Mouse (Mus musculus) neutrophil, adult 83 days (primary cell): Measurements from ENCODE around the gene Gm10128. TPM values are rescaled to one million over a fixed set of nuclear protein-coding genes. Genes with fewer than 3 reads are reported as not detected.

Experiments used
- total RNA-seq, 2 experiments: library from RNA; stranded (reverse); gene quantifications; one replicate each; pipeline ENCODE4 v1.2.4; 2023

The Gm10128 gene
- total RNA-seq: not detected

DNA sequence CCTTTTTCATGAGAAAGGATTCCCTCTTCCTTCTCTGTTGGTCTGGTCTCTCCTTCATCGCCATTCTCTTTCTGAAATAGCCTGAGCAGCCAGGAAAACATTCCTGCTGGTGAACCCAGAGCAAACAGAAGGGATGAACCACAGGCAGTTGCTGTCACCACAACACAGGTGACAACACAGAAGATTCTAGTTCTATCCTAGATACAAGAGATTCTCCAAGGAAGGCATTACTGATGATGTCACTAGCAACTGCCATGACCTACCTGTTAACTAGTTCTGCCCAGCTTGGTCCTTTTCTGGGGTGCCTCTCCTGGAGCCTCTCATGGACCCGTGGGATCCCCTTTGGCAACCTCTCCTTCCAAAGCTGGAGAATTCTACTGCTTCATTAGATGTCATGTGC lies at the start of gene Gm10128:
Gene Gm10128 (minus strand): TSS at position 101 of the 400 bp plus-strand sequence.

DNA sequence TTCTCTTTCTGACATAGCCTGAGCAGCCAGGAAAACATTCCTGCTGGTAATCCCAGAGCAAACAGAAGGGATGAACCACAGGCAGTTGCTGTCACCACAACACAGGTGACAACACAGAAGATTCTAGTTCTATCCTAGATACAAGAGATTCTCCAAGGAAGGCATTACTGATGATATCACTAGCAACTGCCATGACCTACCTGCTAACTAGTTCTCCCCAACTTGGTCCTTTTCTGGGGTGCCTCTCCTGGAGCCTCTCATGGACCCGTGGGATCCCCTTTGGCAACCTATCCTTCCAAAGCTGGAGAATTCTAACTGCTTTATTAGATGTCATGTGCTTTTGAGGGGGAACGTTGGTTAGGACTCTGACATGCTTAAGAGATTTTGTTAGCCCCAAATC lies 48.3 kb downstream of the Gm10128 start, which contains the start of gene Gm10338:
Gene Gm10338 (minus strand): TSS at position 101 of the 400 bp plus-strand sequence.

Other genes starting within 250 kb of the Gm10128 start
- not detected for gene Gm3755, start 193.1 kb downstream of the Gm10128 start, total RNA-seq
- gene Gm3752, start 160.2 kb downstream of the Gm10128 start, total RNA-seq: not detected
- not detected for gene Gm3558, start 75.4 kb downstream of the Gm10128 start, total RNA-seq
- gene Gm10338, start 48.4 kb downstream of the Gm10128 start, total RNA-seq: not detected
- gene Gm26661, start 147.6 kb upstream of the Gm10128 start, total RNA-seq: not detected
- gene Flnb, start 174.0 kb upstream of the Gm10128 start, total RNA-seq: 10 to 100 TPM in 1 of 2 experiments, 1 to 10 TPM in 1; 9.9 to 11.2 TPM